Mouse (Mus musculus): ENCODE measurements around the gene Col5a1.

DNA sequence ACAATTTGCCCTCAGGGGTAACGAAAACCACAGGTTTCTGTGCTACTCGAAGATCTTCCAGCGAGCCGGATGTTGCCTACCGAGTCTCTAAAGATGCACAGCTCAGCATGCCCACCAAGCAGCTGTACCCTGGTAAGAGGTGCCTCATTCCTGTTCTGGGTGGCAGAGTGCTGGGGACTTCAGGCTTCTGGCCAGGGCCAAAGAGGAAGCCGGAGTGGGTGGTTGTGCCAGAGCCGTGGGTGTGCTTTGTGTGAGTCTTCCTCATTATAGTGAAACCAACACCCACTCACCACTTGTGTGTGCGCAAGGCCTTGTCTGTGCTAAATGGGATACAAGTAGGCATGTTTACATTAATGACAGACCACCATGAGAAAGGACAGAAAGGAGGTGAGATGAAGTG, 35.8 kb downstream of the Col5a1 start:
- TF ChIP-seq CTCF (IDR thresholded peaks at IDR 0.05; ENCODE audit: low read depth, low read length) (no peak), GATA1 (IDR thresholded peaks at IDR 0.05; ENCODE audit: borderline replicate concordance, low read length) (no peak), POLR2AphosphoS5 (IDR thresholded peaks at IDR 0.05; ENCODE audit: insufficient replicate concordance, low read depth, low read length) (no peak), TAL1 (conservative IDR thresholded peaks at IDR 0.05; ENCODE audit: low read depth, low read length) (no peak)
